16 mouse cellular contexts compared by ENCODE assay signal in genomic region chr1:132800285-132800684, GRCm38 (mm10). TPM values are rescaled to one million over a fixed set of nuclear protein-coding genes. Genes with fewer than 3 reads are reported as not detected.
DNase-seq lines count a peak whose midpoint lies in the region; ATAC-seq and TF ChIP-seq lines count a peak whose summit lies in the region.
"Had no signal": no experiment of that assay in that cellular context is flagged by ENCODE, and none has a peak within 500 bp of the region (broad histone marks: within the 10 kb centered on the region; RNA-seq: fewer than 3 reads in every experiment).

No protein-coding gene starts in this region.

- WGBS in embryonic facial prominence, embryonic 11.5 days: 2% methylated on average over 9 of the region's 9 CpGs
- WGBS in embryonic facial prominence, embryonic 10.5 days: under 1% methylated on average over 9 of the region's 9 CpGs
- WGBS in hindbrain, embryonic 10.5 days: 0% methylated on average over 9 of the region's 9 CpGs

- H3K27ac ChIP-seq in embryonic facial prominence, embryonic 11.5 days (replicated peaks; ENCODE audit: low read depth, low read length): no peak overlapping the region
- no peak overlapping the region for H3K27ac ChIP-seq in embryonic facial prominence, embryonic 10.5 days (replicated peaks)
- no peak overlapping the region for H3K27ac ChIP-seq in ES-E14 (ENCODE audit: insufficient read depth, low read depth, low read length, poor library complexity, severe bottlenecking)
- 0 out of 2 replicates have a peak overlapping the region, but pooled peaks have one; percentile 3 for H3K27ac ChIP-seq in hindbrain, embryonic 10.5 days
- H3K27ac ChIP-seq: kidney, postnatal 0 days; stomach, embryonic 15.5 days had no signal

- no peaks in the 10 kb centered on the region; the same call in 1 of the 2 replicates for H3K27me3 ChIP-seq in embryonic facial prominence, embryonic 11.5 days (ENCODE audit: control insufficient read depth, insufficient read depth, low read length)
- H3K27me3 ChIP-seq in embryonic facial prominence, embryonic 10.5 days (replicated peaks; ENCODE audit: low read depth, poor library complexity, severe bottlenecking): peaks cover 53% of the 10 kb centered on the region
- H3K27me3 ChIP-seq in hindbrain, embryonic 10.5 days (ENCODE audit: insufficient read depth, poor library complexity, severe bottlenecking): peaks cover 50% of the 10 kb centered on the region

- intact Hi-C loops in left cerebral cortex, postnatal 10 days (cut with DNase I): no loop called here

- ATAC-seq in embryonic facial prominence, embryonic 11.5 days (replicated peaks; ENCODE audit: insufficient number of reproducible peaks, low FRiP score, low TSS enrichment, low read depth): peak; percentile 73; the same call in 1 of the 2 replicates
- no peak for ATAC-seq in megakaryocyte progenitor cell, adult 5-6 weeks (replicated peaks; ENCODE audit: poor library complexity)
- ATAC-seq in monocyte, adult 5-6 weeks (replicated peaks; ENCODE audit: insufficient number of reproducible peaks, low FRiP score, low TSS enrichment, poor library complexity, severe bottlenecking): no peak

- in situ Hi-C loops in ES-E14 (cut with MboI; ENCODE audit: low sequenced_read_pairs in 2 of 2, unreplicated experiment in 2 of 2): no loop called here

- no peaks in the 10 kb centered on the region for H3K4me1 ChIP-seq in embryonic facial prominence, embryonic 11.5 days (ENCODE audit: control insufficient read depth, insufficient read depth, low read length)
- H3K4me1 ChIP-seq in embryonic facial prominence, embryonic 10.5 days: peaks cover 14% of the 10 kb centered on the region
- peaks cover 0 to 22% of the 10 kb centered on the region in 2 experiments; a peak in 3 of 4 replicates for H3K4me1 ChIP-seq in ES-E14 (ENCODE audit: control insufficient read depth in 2 of 2, insufficient read depth in 2 of 2, low read length in 2 of 2, poor library complexity in 1 of 2)
- H3K4me1 ChIP-seq in hindbrain, embryonic 10.5 days (replicated peaks): peaks cover 37% of the 10 kb centered on the region
- H3K4me1 ChIP-seq: stomach, embryonic 15.5 days had no signal

- H3K36me3 ChIP-seq in embryonic facial prominence, embryonic 11.5 days (replicated peaks; ENCODE audit: control insufficient read depth, insufficient read depth, low read depth, low read length): no peaks in the 10 kb centered on the region
- no peaks in the 10 kb centered on the region for H3K36me3 ChIP-seq in embryonic facial prominence, embryonic 10.5 days (replicated peaks)
- no peaks in the 10 kb centered on the region for H3K36me3 ChIP-seq in ES-E14 (ENCODE audit: control insufficient read depth, insufficient read depth, low read length, poor library complexity, severe bottlenecking)
- no peaks in the 10 kb centered on the region for H3K36me3 ChIP-seq in hindbrain, embryonic 10.5 days
- H3K36me3 ChIP-seq: stomach, embryonic 15.5 days had no signal

- H3K9me3 ChIP-seq in embryonic facial prominence, embryonic 11.5 days (replicated peaks; ENCODE audit: control insufficient read depth, low read length): no peaks in the 10 kb centered on the region
- H3K9me3 ChIP-seq in embryonic facial prominence, embryonic 10.5 days: no peaks in the 10 kb centered on the region
- H3K9me3 ChIP-seq in ES-E14 (ENCODE audit: control insufficient read depth, insufficient read depth, low read depth, low read length): no peaks in the 10 kb centered on the region
- no peaks in the 10 kb centered on the region for H3K9me3 ChIP-seq in hindbrain, embryonic 10.5 days
- H3K9me3 ChIP-seq: stomach, embryonic 15.5 days had no signal

- H3K4me3 ChIP-seq in embryonic facial prominence, embryonic 11.5 days (ENCODE audit: low read depth, low read length): no peak overlapping the region
- H3K4me3 ChIP-seq in embryonic facial prominence, embryonic 10.5 days: no peak overlapping the region
- peak overlapping the region in 1 of 2 experiments; percentile 15; a peak in 1 of 4 replicates for H3K4me3 ChIP-seq in ES-E14 (ENCODE audit: insufficient read depth in 1 of 2, low read depth in 1 of 2, low read length in 2 of 2, poor library complexity in 1 of 2, severe bottlenecking in 1 of 2)
- peak overlapping the region; percentile 18; the same call in 1 of the 2 replicates for H3K4me3 ChIP-seq in hindbrain, embryonic 10.5 days
- H3K4me3 ChIP-seq: myocyte; stomach, embryonic 15.5 days had no signal

- H3K4me2 ChIP-seq in embryonic facial prominence, embryonic 11.5 days (ENCODE audit: low read depth, low read length): no peak overlapping the region
- H3K4me2 ChIP-seq: lung, embryonic 14.5 days; stomach, embryonic 15.5 days had no signal

- H3K9ac ChIP-seq in embryonic facial prominence, embryonic 11.5 days (replicated peaks; ENCODE audit: low read length): no peak overlapping the region
- no peak overlapping the region for H3K9ac ChIP-seq in ES-E14 (ENCODE audit: insufficient read depth, low read depth, low read length, poor library complexity, severe bottlenecking)
- H3K9ac ChIP-seq: lung, embryonic 14.5 days; stomach, embryonic 15.5 days had no signal

- DNase-seq in embryonic facial prominence, embryonic 11.5 days (ENCODE audit: low spot score): no peak
- no peak for DNase-seq in embryonic facial prominence, embryonic 10.5 days (ENCODE audit: low spot score)
- peak; percentile 60 for DNase-seq in ES-E14 (ENCODE audit: low read depth, low spot score)
- peak; percentile 57 for DNase-seq in hindbrain, embryonic 10.5 days (ENCODE audit: low spot score)
- DNase-seq in mesoderm, embryonic 11.5 days (ENCODE audit: low read depth, low spot score): peak; percentile 50
- DNase-seq in left cerebral cortex, postnatal 10 days (ENCODE audit: extremely low spot score in 1 of 2, low spot score in 2 of 2): no peak
- DNase-seq: cerebellum, adult 11-12 months; gastrocnemius, postnatal 14 days; heart, postnatal 36 days; lung, embryonic 14.5 days; right cerebral cortex, postnatal 14 days had no signal

TF ChIP-seq in ES-E14, 5 proteins besides CTCF, POLR2A, EP300 and RAD21:
- TF ChIP-seq CHD2 (IDR thresholded peaks at IDR 0.05; ENCODE audit: low read depth, low read length): no peak

RNA-seq across cellular contexts. Expression of gene Nfasc, which starts 58.7 kb away (rescaled TPM):
- polyA plus RNA-seq in embryonic facial prominence, embryonic 11.5 days (2014; fragmentation: Nextera tagmentation; extraction: Ambion mirVana): 3.6 and 5.5 TPM in 2 replicates
- 5.2 and 6.4 TPM in 2 replicates for polyA plus RNA-seq in embryonic facial prominence, embryonic 10.5 days (2016; fragmentation: Nextera tagmentation; extraction: Ambion mirVana)
- 8.9 and 21.8 TPM in 2 replicates for total RNA-seq in ES-E14 (2012; rRNA removed)
- polyA plus RNA-seq in hindbrain, embryonic 10.5 days (2016; fragmentation: Nextera tagmentation; extraction: Ambion mirVana): 22.9 and 39.2 TPM in 2 replicates
- not detected in 2 replicates for total RNA-seq in megakaryocyte progenitor cell, adult 5-6 weeks (2015)
- total RNA-seq in megakaryocyte progenitor cell, adult 5-6 weeks (2017): not detected in 2 replicates
- not detected in 3 replicates for total RNA-seq in monocyte, adult 5-6 weeks (2017)
- total RNA-seq in left cerebral cortex, postnatal 10 days (2021): 100 to 1,000 TPM; 125 to 134 TPM
- polyA plus RNA-seq: myocyte had no signal

Comparison
In these comparisons a context has a peak if more than half of its experiments do, and no peak if none do; other contexts are left out.
1. DNase-seq: peak in ES-E14 (single experiment), hindbrain, embryonic 10.5 days (single experiment) and mesoderm, embryonic 11.5 days (single experiment); none in embryonic facial prominence, embryonic 11.5 days (single experiment), embryonic facial prominence, embryonic 10.5 days (single experiment) and left cerebral cortex, postnatal 10 days (0 of 2).